Mouse (Mus musculus) MEL (cell line): ENCODE results near the gene Zbtb40.

ENCODE experiments used
- MAX ChIP-seq: IDR thresholded peaks from 2 replicates; pipeline ENCODE4 v1.6.1; 2011; ENCODE audit warnings: low read length, improper control_type of control experiment
- ZNF384 ChIP-seq: IDR thresholded peaks from 2 replicates; pipeline ENCODE4 v1.6.1; 2012; ENCODE audit warnings: low read depth, mild to moderate bottlenecking, inconsistent platforms, low read length, improper control_type of control experiment

DNA sequence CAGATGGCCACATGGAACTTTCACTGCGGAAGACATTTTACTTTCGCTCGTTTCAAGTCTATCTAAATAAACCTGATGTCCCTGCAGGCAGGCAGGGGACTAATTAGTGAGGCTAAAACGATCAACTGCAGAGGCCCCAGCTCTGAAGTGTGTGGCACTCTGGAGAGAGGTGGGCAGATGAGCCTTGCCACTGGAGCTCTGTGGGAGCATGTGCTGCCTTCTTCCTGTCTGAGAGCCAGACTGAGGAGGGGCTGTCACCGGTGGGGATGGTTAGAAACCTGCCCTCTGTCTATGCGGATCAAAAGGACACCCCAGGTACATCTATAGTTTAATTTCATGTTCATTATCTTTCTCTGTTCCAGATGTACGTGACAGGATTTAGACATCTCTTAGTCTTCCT lies 51.7 kb downstream of the Zbtb40 start:
- no peak for TF ChIP-seq MAX
- TF ChIP-seq ZNF384, result no peak
